Mouse (Mus musculus) stomach, embryonic 14.5 days (tissue): ENCODE measurements around the gene Stxbp5l. TPM values are rescaled to one million over a fixed set of nuclear protein-coding genes. Genes with fewer than 3 reads are reported as not detected.

Source experiments
- polyA plus RNA-seq: library from polyadenylated mRNA; unstranded; fragments of >200 nt; fragmentation: Nextera tagmentation; extraction: Ambion mirVana; gene quantifications from 2 replicates; pipeline ENCODE4 v1.2.1, GENCODE M21; 2014

The Stxbp5l gene
- polyA plus RNA-seq, 1 experiment from 2014 or later = 4.5 TPM

Other genes with a start within 250 kb of the Stxbp5l start
- gene Gtf2e1, start 154.8 kb upstream of the Stxbp5l start, polyA plus RNA-seq = 25.0 and 26.3 TPM in 2 replicates
- 25.8 and 28.5 TPM in 2 replicates for gene Rabl3, start 154.9 kb upstream of the Stxbp5l start, polyA plus RNA-seq
- gene Hgd, start 195.2 kb upstream of the Stxbp5l start, polyA plus RNA-seq = not detected in 2 replicates